Mouse (Mus musculus): Measurements from ENCODE around the gene Tada2a.

Gene Tada2a

GRCm38 (mm10) chr11:84128943-84129798 lies at the start of gene Tada2a, which contains the start of gene Acaca:
Tada2a (minus strand) TSS chr11:84129600.
Acaca (plus strand) TSS chr11:84129672.
- DNase-seq (ENCODE audit: low spot score): peak; percentile 87

- DNase-seq (ENCODE audit: low spot score): no peak
Observed at GRCm38 (mm10) chr11:84178571-84178970, 49.2 kb upstream of the Tada2a start.

- no peak for DNase-seq (ENCODE audit: low spot score)
Observed at GRCm38 (mm10) chr11:84172539-84173435, 43.4 kb upstream of the Tada2a start.

- peak; percentile 46 for DNase-seq (ENCODE audit: low spot score)
Observed at GRCm38 (mm10) chr11:84168701-84169288, 39.4 kb upstream of the Tada2a start.

- DNase-seq (ENCODE audit: low spot score): no peak
Observed at GRCm38 (mm10) chr11:84167046-84167526, 37.7 kb upstream of the Tada2a start, which contains the start of gene Gm11437. Gm11437 (minus strand) TSS chr11:84167476.

GRCm38 (mm10) chr11:84164561-84164960 lies 35.2 kb upstream of the Tada2a start:
- DNase-seq (ENCODE audit: low spot score): no peak

GRCm38 (mm10) chr11:84164123-84164522 lies 34.7 kb upstream of the Tada2a start:
- no peak for DNase-seq (ENCODE audit: low spot score)

- DNase-seq (ENCODE audit: low spot score): no peak
Observed at GRCm38 (mm10) chr11:84156535-84157262, 27.3 kb upstream of the Tada2a start.

- DNase-seq (ENCODE audit: low spot score): no peak
Observed at GRCm38 (mm10) chr11:84150884-84151283, 21.5 kb upstream of the Tada2a start.

GRCm38 (mm10) chr11:84146081-84146480 lies 16.7 kb upstream of the Tada2a start:
- DNase-seq (ENCODE audit: low spot score): no peak

- DNase-seq (ENCODE audit: low spot score): no peak
Observed at GRCm38 (mm10) chr11:84145201-84145798, 15.9 kb upstream of the Tada2a start.

GRCm38 (mm10) chr11:84141752-84142151 lies 12.4 kb upstream of the Tada2a start:
- peak; percentile 71 for DNase-seq (ENCODE audit: low spot score)

- DNase-seq (ENCODE audit: low spot score): no peak
Observed at GRCm38 (mm10) chr11:84136453-84136852, 7.1 kb upstream of the Tada2a start.

- no peak for DNase-seq (ENCODE audit: low spot score)
Observed at GRCm38 (mm10) chr11:84134331-84134860, 5.0 kb upstream of the Tada2a start.

- DNase-seq (ENCODE audit: low spot score): peak; percentile 33
Observed at GRCm38 (mm10) chr11:84129799-84130185, 392 bp upstream of the Tada2a start.

- peak; percentile 7 for DNase-seq (ENCODE audit: low spot score)
Observed at GRCm38 (mm10) chr11:84127977-84128376, 1.4 kb downstream of the Tada2a start.

GRCm38 (mm10) chr11:84121051-84121956 lies 8.1 kb downstream of the Tada2a start:
- DNase-seq (ENCODE audit: low spot score): no peak

- DNase-seq (ENCODE audit: low spot score): no peak
Observed at GRCm38 (mm10) chr11:84117431-84117830, 12.0 kb downstream of the Tada2a start.

GRCm38 (mm10) chr11:84116221-84116620 lies 13.2 kb downstream of the Tada2a start:
- DNase-seq (ENCODE audit: low spot score): peak; percentile 8

- DNase-seq (ENCODE audit: low spot score): no peak
Observed at GRCm38 (mm10) chr11:84115646-84116045, 13.8 kb downstream of the Tada2a start.
